Mouse (Mus musculus): ENCODE results near the gene E430018J23Rik. TPM values are rescaled to one million over a fixed set of nuclear protein-coding genes. Genes with fewer than 3 reads are reported as not detected.
A peak's percentile ranks its signal among the peaks of the same experiment; 100 is the strongest.
"Not testable (repeated sequence)": the region's sequence is repeated elsewhere in the genome, so short reads cannot be mapped to it uniquely, and the experiment has no call there.

Gene E430018J23Rik
- total and polyA plus RNA-seq, 3 experiments, result 2.1 to 2.5 TPM; not detected in 1

DNA sequence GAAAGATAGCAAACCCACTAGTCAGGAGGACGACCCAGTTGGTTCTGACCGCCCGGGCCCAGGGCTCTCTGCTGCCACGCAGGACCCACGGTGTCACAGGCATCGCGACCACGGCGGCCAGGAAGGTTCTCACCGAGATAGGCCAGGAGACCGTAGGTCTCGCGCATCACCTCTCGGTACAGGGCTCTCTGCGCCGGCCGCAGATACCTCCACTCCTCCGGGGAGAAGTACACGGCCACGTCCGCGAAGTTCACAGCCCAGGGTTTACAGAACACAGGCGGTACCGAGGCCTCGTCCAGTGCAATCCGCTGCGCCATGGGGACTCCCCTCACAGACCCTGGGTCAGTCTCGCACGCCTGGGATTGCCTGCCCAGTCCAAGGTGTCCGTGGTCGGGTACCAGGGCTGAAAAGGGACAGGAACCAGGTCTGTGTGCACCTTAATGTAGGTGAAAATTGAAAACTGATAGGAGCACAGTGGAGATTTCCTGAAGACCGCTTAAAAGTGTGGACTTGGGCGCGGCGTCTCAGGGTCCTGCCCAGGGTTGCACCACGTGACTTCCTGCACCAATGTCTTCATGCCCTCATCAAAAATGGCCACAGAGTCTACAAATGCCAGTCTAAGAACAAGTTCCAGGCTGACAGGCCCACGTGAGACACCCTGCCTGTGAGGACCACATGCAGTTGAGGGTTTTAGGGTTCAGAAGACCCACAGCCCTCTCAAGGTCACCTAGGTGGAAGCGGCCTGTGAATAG is 6.6 kb downstream of the E430018J23Rik start, which contains the start of gene 9130019O22Rik:
Gene 9130019O22Rik (minus strand): TSS at position 526 of the 752 bp plus-strand sequence.
- Histone ChIP-seq H3K9me3 (replicated peaks; ENCODE audit: insufficient read depth, low read length) (no peaks in the 10 kb centered on the region), H3K27ac (ENCODE audit: control insufficient read depth, low read depth, low read length) (peak within 1 kb of the TSS; percentile 22; the same call in 1 of the 2 replicates), H3K4me1 (ENCODE audit: control insufficient read depth in 1 of 2, insufficient read depth in 2 of 2, low read length in 2 of 2) (no peaks in the 10 kb centered on the region), H3K9ac (ENCODE audit: control insufficient read depth, low read depth, low read length, poor library complexity, severe bottlenecking) (peak within 1 kb of the TSS; percentile 71), H3K79me2 (ENCODE audit: control insufficient read depth, insufficient read depth, low read length, poor library complexity) (0 out of 2 replicates have a peak, but pooled peaks cover 3% of the 10 kb centered on the region), H3K4me3 (ENCODE audit: control insufficient read depth in 1 of 2, insufficient read depth in 1 of 2, low read depth in 2 of 2, low read length in 2 of 2) (peak within 1 kb of the TSS; percentile 62 to 73), H3K36me3 (ENCODE audit: control insufficient read depth in 1 of 2, insufficient read depth in 2 of 2, low read length in 2 of 2) (no peaks in the 10 kb centered on the region), H3K27me3 (ENCODE audit: control insufficient read depth in 1 of 2, insufficient read depth in 2 of 2, low read length in 2 of 2) (no peaks in the 10 kb centered on the region)
- peak; percentile 91 for DNase-seq (ENCODE audit: low read depth, low spot score)
- TF ChIP-seq MXI1 (IDR thresholded peaks at IDR 0.05; ENCODE audit: low read depth, low read length) (peak; percentile 62), MAZ (IDR thresholded peaks at IDR 0.05; ENCODE audit: low read depth, low read length) (no peak), MAX (IDR thresholded peaks at IDR 0.05; ENCODE audit: low read length) (peak; percentile 95), POLR2A (IDR thresholded peaks at IDR 0.05; ENCODE audit: control insufficient read depth in 1 of 2, insufficient read depth in 1 of 2, low read depth in 1 of 2, low read length in 2 of 2, poor library complexity in 1 of 2) (peak in 1 of 2 experiments; percentile 69; a peak in 2 of 4 replicates), RAD21 (IDR thresholded peaks at IDR 0.05; ENCODE audit: low read depth, low read length) (no peak), EP300 (IDR thresholded peaks at IDR 0.05; ENCODE audit: low read depth in 1 of 2, low read length in 2 of 2) (no peak), POLR2AphosphoS5 (IDR thresholded peaks at IDR 0.05; ENCODE audit: borderline replicate concordance, low read depth, low read length) (no peak), HCFC1 (IDR thresholded peaks at IDR 0.05; ENCODE audit: low read depth, low read length) (peak; percentile 87), POLR2AphosphoS2 (IDR thresholded peaks at IDR 0.05; ENCODE audit: low read length) (peak; percentile 32; the same call in 1 of the 2 replicates), TBP (IDR thresholded peaks at IDR 0.05; ENCODE audit: low read depth, low read length) (peak; percentile 61; the same call in 1 of the 2 replicates), MYC (IDR thresholded peaks at IDR 0.05; ENCODE audit: low read depth, low read length) (peak; percentile 69), MEF2A (IDR thresholded peaks at IDR 0.05; ENCODE audit: extremely low read depth, insufficient replicate concordance, low read depth, low read length, poor library complexity, severe bottlenecking) (no peak), BHLHE40 (IDR thresholded peaks at IDR 0.05; ENCODE audit: borderline replicate concordance, low read depth, low read length) (no peak), SIN3A (IDR thresholded peaks at IDR 0.05; ENCODE audit: low read length) (peak; percentile 36; the same call in 1 of the 2 replicates), CHD1 (IDR thresholded peaks at IDR 0.05; ENCODE audit: low read depth, low read length) (no peak), TAL1 (IDR thresholded peaks at IDR 0.05; ENCODE audit: low read length) (no peak), USF1 (IDR thresholded peaks at IDR 0.05; ENCODE audit: low read depth, low read length) (peak; percentile 97), USF2 (IDR thresholded peaks at IDR 0.05; ENCODE audit: borderline replicate concordance in 1 of 2, insufficient read depth in 1 of 2, low read depth in 1 of 2, low read length in 2 of 2) (peak; percentile 73 to 88), NELFE (IDR thresholded peaks at IDR 0.05; ENCODE audit: low read depth, low read length) (peak; percentile 55)

DNA sequence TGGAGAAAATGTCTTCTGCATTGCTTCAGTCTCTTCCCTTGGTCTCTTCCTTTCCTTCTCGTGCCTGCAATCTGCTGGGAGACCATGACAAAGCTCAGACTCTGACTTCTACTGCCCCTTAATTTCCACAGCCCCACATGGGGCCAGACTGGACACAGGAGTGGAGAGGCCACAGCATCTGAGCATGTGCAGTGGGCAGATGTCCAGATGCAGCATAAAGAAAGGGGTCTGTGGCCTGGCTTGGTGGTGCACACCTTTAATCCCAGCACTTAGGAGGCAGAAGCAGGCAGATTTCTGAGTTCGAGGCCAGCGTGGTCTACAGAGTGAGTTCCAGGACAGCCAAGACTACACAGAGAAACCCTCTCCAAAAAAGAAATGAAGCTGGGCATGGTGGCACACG is 7.9 kb downstream of the E430018J23Rik start:
- H3K4me3 ChIP-seq (ENCODE audit: control insufficient read depth in 1 of 2, insufficient read depth in 1 of 2, low read depth in 2 of 2, low read length in 2 of 2); H3K9ac ChIP-seq (ENCODE audit: control insufficient read depth, low read depth, low read length, poor library complexity, severe bottlenecking); H3K36me3 ChIP-seq (ENCODE audit: control insufficient read depth in 1 of 2, insufficient read depth in 2 of 2, low read length in 2 of 2); H3K27me3 ChIP-seq (ENCODE audit: control insufficient read depth in 1 of 2, insufficient read depth in 2 of 2, low read length in 2 of 2); DNase-seq (ENCODE audit: low read depth, low spot score); H3K27ac ChIP-seq (ENCODE audit: control insufficient read depth, low read depth, low read length); H3K79me2 ChIP-seq (ENCODE audit: control insufficient read depth, insufficient read depth, low read length, poor library complexity); H3K9me3 ChIP-seq (replicated peaks; ENCODE audit: insufficient read depth, low read length); H3K4me1 ChIP-seq (ENCODE audit: control insufficient read depth in 1 of 2, insufficient read depth in 2 of 2, low read length in 2 of 2): not testable (repeated sequence)
